Mouse (Mus musculus) spleen, adult 2 months (tissue): Measurements from ENCODE around the gene Usp5. TPM values are rescaled to one million over a fixed set of nuclear protein-coding genes. Genes with fewer than 3 reads are reported as not detected.

Source experiments
- DNase-seq, 2 experiments: peaks; one replicate each; pipeline versions ENCODE4 v3.0.0 to v3.0.0-alpha.2; 2012 to 2021; ENCODE audit warnings: low spot score in 2 of 2, low read depth in 1 of 2
- H3K27ac ChIP-seq: fragments of 200-500 bp; 2 replicates; pipeline ENCODE4 v1.5.1; 2012; ENCODE audit warnings: low read length, inconsistent platforms; ENCODE audit not compliant: insufficient read depth
- H3K27me3 ChIP-seq: fragments of 200-500 bp; 2 replicates; pipeline ENCODE4 v1.6.1; 2012; ENCODE audit warnings: mild to moderate bottlenecking, moderate library complexity, low read length, inconsistent platforms; ENCODE audit not compliant: control insufficient read depth, insufficient read depth
- H3K36me3 ChIP-seq: fragments of 200-500 bp; 2 replicates; pipeline ENCODE4 v1.6.1; 2012; ENCODE audit warnings: mild to moderate bottlenecking, low read length, inconsistent platforms; ENCODE audit not compliant: control insufficient read depth, insufficient read depth
- H3K4me1 ChIP-seq: fragments of 200-500 bp; 2 replicates; pipeline ENCODE4 v1.6.1; 2011; ENCODE audit warnings: inconsistent platforms; ENCODE audit not compliant: control insufficient read depth, insufficient read depth, insufficient read length
- H3K4me3 ChIP-seq: fragments of 200-500 bp; 2 replicates; pipeline ENCODE4 v1.5.1; 2011; ENCODE audit warnings: mild to moderate bottlenecking, inconsistent platforms; ENCODE audit not compliant: insufficient read depth, insufficient read length; ENCODE audit errors: extremely low read depth
- CTCF ChIP-seq: fragments of 200-500 bp; IDR thresholded peaks from 2 replicates; pipeline ENCODE4 v1.5.1; 2011; ENCODE audit warnings: mild to moderate bottlenecking, inconsistent platforms; ENCODE audit not compliant: insufficient read depth, insufficient read length, insufficient replicate concordance; ENCODE audit errors: extremely low read depth
- POLR2A ChIP-seq: fragments of 200-500 bp; IDR thresholded peaks from 2 replicates; pipeline ENCODE4 v1.6.1; 2011; ENCODE audit warnings: low read depth, low read length, inconsistent platforms
- WGBS: fragments of 180-500 bp; shearing (Covaris S2); methylation state at CpG from one replicate; pipeline ENCODE4 v1.1.7; 2018; 5-methylcytosine and 5-hydroxymethylcytosine counted together
- polyA plus RNA-seq: library from polyadenylated mRNA; depleted of rRNA; stranded (reverse); fragments of >200 nt; gene quantifications from 2 replicates; pipeline ENCODE4 v1.2.3, GENCODE M21; 2012

The Usp5 gene
- polyA plus RNA-seq, 1 experiment = 53.8 TPM

DNA sequence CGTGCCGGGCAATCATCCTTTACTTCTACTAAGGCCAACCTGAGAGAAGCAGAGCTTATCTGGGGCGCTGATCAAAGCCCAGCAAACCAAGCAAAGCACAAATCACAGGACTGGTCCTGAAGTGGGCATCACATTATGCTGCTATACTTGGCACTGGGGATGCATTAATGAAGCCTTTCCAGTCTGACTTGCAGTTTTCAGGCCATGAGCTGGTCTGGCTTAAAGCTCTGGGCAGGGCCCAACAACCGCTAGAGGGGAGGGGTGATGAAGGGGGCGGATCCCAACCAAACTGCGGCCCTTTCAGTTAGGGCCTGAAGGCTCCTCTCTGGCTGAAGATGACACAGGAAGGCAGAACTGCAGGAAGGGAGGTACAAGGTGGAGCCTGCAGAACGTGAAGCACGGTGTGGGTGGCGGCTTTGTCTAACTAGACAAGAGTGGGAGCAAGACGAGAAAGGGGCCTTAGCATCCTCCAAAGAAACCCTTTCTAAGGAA lies 1.1 kb downstream of the Usp5 start:
- peak overlapping the region; percentile 47; the same call in 1 of the 2 replicates for H3K4me3 ChIP-seq
- TF ChIP-seq POLR2A (no peak), CTCF (no peak)
- no peak for DNase-seq
- H3K27ac ChIP-seq = no peak overlapping the region
- H3K27me3 ChIP-seq = no peaks in the 10 kb centered on the region
- H3K4me1 ChIP-seq = peaks cover 8% of the 10 kb centered on the region; the same call in 1 of the 2 replicates
- WGBS = 22% methylated on average over 10 of the region's 10 CpGs
- peaks cover 19% of the 10 kb centered on the region for H3K36me3 ChIP-seq

DNA sequence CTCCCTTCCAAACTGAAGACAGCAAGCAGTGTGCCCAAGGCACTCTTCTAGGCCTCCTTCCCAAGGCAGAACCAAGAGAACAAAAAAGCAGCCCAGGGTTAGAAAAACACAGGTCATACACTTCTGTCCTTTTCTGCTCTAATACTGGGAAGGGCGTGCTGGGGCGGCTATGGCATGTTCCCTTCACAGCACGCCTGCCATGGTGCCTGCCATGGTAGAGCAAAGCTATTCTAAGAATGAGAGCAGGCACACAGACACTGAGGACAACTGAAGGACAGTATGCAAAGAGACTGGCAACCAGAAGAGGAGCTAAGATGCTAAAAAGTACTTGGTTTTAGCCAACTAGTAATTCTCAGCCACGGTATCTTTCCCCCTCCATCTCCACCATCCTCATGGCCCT lies 7.2 kb downstream of the Usp5 start:
- no peaks in the 10 kb centered on the region for H3K27me3 ChIP-seq
- H3K4me3 ChIP-seq = no peak overlapping the region
- H3K36me3 ChIP-seq = peaks cover 53% of the 10 kb centered on the region
- DNase-seq = no peak
- H3K27ac ChIP-seq = no peak overlapping the region
- H3K4me1 ChIP-seq = no peaks in the 10 kb centered on the region
- 97% methylated on average over 4 of the region's 4 CpGs for WGBS
- TF ChIP-seq CTCF (no peak), POLR2A (no peak)

GRCm38 (mm10) chr6:124820891-124821290 lies 8.4 kb downstream of the Usp5 start:
- no peak overlapping the region for H3K4me3 ChIP-seq
- no peak for DNase-seq
- no peaks in the 10 kb centered on the region for H3K4me1 ChIP-seq
- no peak overlapping the region for H3K27ac ChIP-seq
- no peak for TF ChIP-seq POLR2A
- TF ChIP-seq CTCF = no peak
- H3K27me3 ChIP-seq = no peaks in the 10 kb centered on the region
- WGBS = 89% methylated on average over 5 of the region's 5 CpGs
- H3K36me3 ChIP-seq = peaks cover 52% of the 10 kb centered on the region

DNA sequence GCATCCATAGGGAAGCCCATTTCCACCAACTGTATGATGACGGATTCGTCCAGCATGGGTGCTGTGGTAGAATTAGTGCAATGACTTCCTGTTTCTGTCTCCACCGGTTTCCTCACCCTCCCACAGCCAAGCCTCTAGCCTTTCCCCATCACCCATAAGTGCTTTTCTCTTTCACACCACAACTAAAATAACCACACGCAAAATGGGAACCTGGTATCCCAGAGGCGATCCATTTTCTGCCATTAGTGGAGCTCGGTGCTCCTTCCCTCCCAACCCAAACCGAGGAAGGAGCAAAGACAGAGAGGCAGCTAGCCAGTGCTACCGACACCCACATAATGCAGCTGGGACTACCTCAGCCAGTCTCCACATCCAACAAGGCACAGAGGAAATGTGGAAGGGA lies 11.3 kb downstream of the Usp5 start:
- WGBS = 46% methylated on average over 8 of the region's 8 CpGs
- no peak for DNase-seq
- Histone ChIP-seq H3K36me3 (peaks cover 33% of the 10 kb centered on the region), H3K27me3 (no peaks in the 10 kb centered on the region), H3K27ac (no peak overlapping the region), H3K4me1 (0 out of 2 replicates have a peak, but pooled peaks cover 4% of the 10 kb centered on the region), H3K4me3 (no peak overlapping the region)
- TF ChIP-seq CTCF (no peak), POLR2A (no peak)

- Histone ChIP-seq H3K36me3 (peaks cover 30% of the 10 kb centered on the region), H3K4me3 (no peak overlapping the region), H3K27ac (no peak overlapping the region), H3K27me3 (no peaks in the 10 kb centered on the region), H3K4me1 (0 out of 2 replicates have a peak, but pooled peaks cover 4% of the 10 kb centered on the region)
- peak in 1 of 2 experiments; percentile 3 for DNase-seq
- no peak for TF ChIP-seq POLR2A
- no peak for TF ChIP-seq CTCF
- WGBS = 94% methylated on average over 8 of the region's 8 CpGs
These were observed 11.7 kb downstream of the Usp5 start for GRCm38 (mm10) chr6:124817563-124817962.

- peak in 1 of 2 experiments; percentile 1 for DNase-seq
These were observed 12.2 kb downstream of the Usp5 start for GRCm38 (mm10) chr6:124817125-124817524.

DNA sequence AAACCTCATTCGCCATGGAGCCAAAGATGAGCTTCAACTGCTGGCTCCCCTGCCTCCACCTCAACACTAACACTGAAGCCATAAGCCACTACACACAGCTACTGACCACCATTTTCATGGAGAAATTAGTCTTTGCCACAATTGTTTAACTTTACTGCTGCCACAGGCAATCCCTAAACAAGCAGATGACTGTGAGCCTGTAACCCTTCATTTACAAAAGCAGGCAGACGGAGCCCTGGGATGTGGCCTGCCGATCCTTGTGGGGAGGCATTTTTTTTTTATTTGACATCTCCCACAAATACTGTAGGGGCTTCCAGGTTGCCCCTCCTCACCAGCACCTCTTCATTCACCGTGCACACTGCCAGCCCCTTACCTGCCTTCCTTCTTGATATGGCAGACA lies 12.7 kb downstream of the Usp5 start:
- Histone ChIP-seq H3K27me3 (no peaks in the 10 kb centered on the region), H3K27ac (no peak overlapping the region), H3K4me3 (no peak overlapping the region), H3K4me1 (0 out of 2 replicates have a peak, but pooled peaks cover 4% of the 10 kb centered on the region), H3K36me3 (peaks cover 26% of the 10 kb centered on the region)
- TF ChIP-seq CTCF (no peak), POLR2A (no peak)
- no peak for DNase-seq
- WGBS = 98% methylated on average over 4 of the region's 4 CpGs

More at GRCm38 (mm10) chr6:124817125-124817524, 12.2 kb downstream of the Usp5 start:
- Histone ChIP-seq H3K27me3 (no peaks in the 10 kb centered on the region), H3K36me3 (peaks cover 28% of the 10 kb centered on the region), H3K4me1 (0 out of 2 replicates have a peak, but pooled peaks cover 4% of the 10 kb centered on the region), H3K4me3 (no peak overlapping the region), H3K27ac (no peak overlapping the region)
- 93% methylated on average over 11 of the region's 11 CpGs for WGBS
- no peak for TF ChIP-seq POLR2A
